ENCODE assay signal across 8 mouse cellular contexts in the genomic region with DNA sequence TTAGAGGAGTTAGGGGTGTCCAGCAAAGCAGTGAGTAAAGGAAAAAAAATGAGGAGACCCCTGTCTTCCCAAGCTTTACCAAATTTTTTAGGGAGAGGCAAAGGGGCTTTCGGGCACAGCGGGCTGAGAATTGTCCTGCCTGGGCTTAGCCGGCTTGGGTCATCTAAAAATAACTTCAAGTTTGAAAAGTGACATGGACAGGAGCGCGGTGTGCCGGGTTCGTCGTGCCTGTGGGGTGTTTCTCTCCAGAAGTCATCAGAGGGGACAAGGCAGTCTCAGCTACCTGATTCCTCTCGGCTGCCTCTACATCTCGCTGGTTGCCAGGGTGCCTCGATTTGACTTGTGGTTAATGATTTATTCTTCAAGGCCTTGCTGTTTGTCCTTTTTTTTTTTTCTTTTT. TPM values are rescaled to one million over a fixed set of nuclear protein-coding genes. Genes with fewer than 3 reads are reported as not detected.
DNase-seq lines count a peak whose midpoint lies in the region; ATAC-seq and TF ChIP-seq lines count a peak whose summit lies in the region.

No protein-coding gene starts in this region.

- TF ChIP-seq CTCF in cortical plate, adult 2 months (IDR thresholded peaks at IDR 0.05; ENCODE audit: extremely low read depth, insufficient read depth, low read length) = no peak

- peaks cover 9% of the 10 kb centered on the region for H3K27me3 ChIP-seq in forebrain, embryonic 12.5 days
- H3K27me3 ChIP-seq in intestine, embryonic 14.5 days (replicated peaks; ENCODE audit: control insufficient read depth, insufficient read depth, low read length) = peaks cover 27% of the 10 kb centered on the region
- H3K27me3 ChIP-seq in liver, embryonic 15.5 days = peaks cover 33% of the 10 kb centered on the region

- H3K27ac ChIP-seq in cortical plate, adult 2 months (ENCODE audit: insufficient read depth, low read length) = 0 out of 2 replicates have a peak overlapping the region, but pooled peaks have one; percentile 91
- no peak overlapping the region for H3K27ac ChIP-seq in forebrain, embryonic 12.5 days
- no peak overlapping the region for H3K27ac ChIP-seq in intestine, embryonic 14.5 days (ENCODE audit: low read depth)
- H3K27ac ChIP-seq in liver, embryonic 15.5 days (replicated peaks) = no peak overlapping the region

- H3K9me3 ChIP-seq in forebrain, embryonic 12.5 days = no peaks in the 10 kb centered on the region
- no peaks in the 10 kb centered on the region for H3K9me3 ChIP-seq in intestine, embryonic 14.5 days (ENCODE audit: control insufficient read depth, low read length)
- no peaks in the 10 kb centered on the region for H3K9me3 ChIP-seq in liver, embryonic 15.5 days (replicated peaks)

- H3K4me1 ChIP-seq in cortical plate, adult 2 months (ENCODE audit: control insufficient read depth, insufficient read depth, low read length) = no peaks in the 10 kb centered on the region
- H3K4me1 ChIP-seq in forebrain, embryonic 12.5 days = peaks cover 4% of the 10 kb centered on the region; the same call in 1 of the 2 replicates
- H3K4me1 ChIP-seq in intestine, embryonic 14.5 days (replicated peaks; ENCODE audit: control insufficient read depth, insufficient read depth, low read length) = no peaks in the 10 kb centered on the region
- 0 out of 2 replicates have a peak, but pooled peaks cover 6% of the 10 kb centered on the region for H3K4me1 ChIP-seq in liver, embryonic 15.5 days (replicated peaks)

- peak; percentile 56 for DNase-seq in intestine, embryonic 14.5 days (ENCODE audit: low spot score)
- DNase-seq in spleen, postnatal 36 days (ENCODE audit: low spot score in 2 of 2) = no peak
- no peak for DNase-seq in embryo, embryonic 9.5 days (ENCODE audit: extremely low spot score)
- no peak for DNase-seq in right cerebral cortex, postnatal 36 days (ENCODE audit: low spot score in 2 of 2)

- no peak for TF ChIP-seq POLR2A in cortical plate, adult 2 months (IDR thresholded peaks at IDR 0.05; ENCODE audit: extremely low read depth, insufficient read depth, low read length)

- no peak for ATAC-seq in forebrain, embryonic 12.5 days (ENCODE audit: low FRiP score)
- no peak for ATAC-seq in intestine, embryonic 14.5 days (replicated peaks; ENCODE audit: low FRiP score, low TSS enrichment, low read depth)
- no peak for ATAC-seq in liver, embryonic 15.5 days (ENCODE audit: insufficient read depth)
- ATAC-seq in frontal cortex, adult (ENCODE audit: low TSS enrichment) = no peak

- peak overlapping the region; percentile 76 for H3K4me3 ChIP-seq in cortical plate, adult 2 months (ENCODE audit: insufficient read depth, low read length)
- peak overlapping the region; percentile 69 for H3K4me3 ChIP-seq in forebrain, embryonic 12.5 days (replicated peaks)
- peak overlapping the region; percentile 47 for H3K4me3 ChIP-seq in intestine, embryonic 14.5 days (ENCODE audit: low read depth, low read length)
- peak overlapping the region; percentile 49; the same call in 1 of the 2 replicates for H3K4me3 ChIP-seq in liver, embryonic 15.5 days (replicated peaks)

- H3K36me3 ChIP-seq in forebrain, embryonic 12.5 days (replicated peaks) = no peaks in the 10 kb centered on the region
- no peaks in the 10 kb centered on the region for H3K36me3 ChIP-seq in intestine, embryonic 14.5 days (ENCODE audit: control insufficient read depth, insufficient read depth, low read length)
- H3K36me3 ChIP-seq in liver, embryonic 15.5 days (replicated peaks) = no peaks in the 10 kb centered on the region

- WGBS in forebrain, embryonic 12.5 days = 61% methylated on average over 11 of the region's 11 CpGs
- WGBS in intestine, embryonic 14.5 days = 51% methylated on average over 11 of the region's 11 CpGs
- WGBS in liver, embryonic 15.5 days (ENCODE audit: insufficient replicate concordance) = 39% methylated on average over 11 of the region's 11 CpGs

- peak overlapping the region; percentile 93 for H3K4me2 ChIP-seq in forebrain, embryonic 12.5 days
- H3K4me2 ChIP-seq in intestine, embryonic 14.5 days (ENCODE audit: low read length) = peak overlapping the region; percentile 93
- peak overlapping the region; percentile 63 for H3K4me2 ChIP-seq in liver, embryonic 15.5 days

- H3K9ac ChIP-seq in forebrain, embryonic 12.5 days = no peak overlapping the region
- H3K9ac ChIP-seq in intestine, embryonic 14.5 days (ENCODE audit: low read length) = no peak overlapping the region
- no peak overlapping the region for H3K9ac ChIP-seq in liver, embryonic 15.5 days

RNA-seq across cellular contexts. Expression of a gene that starts 1.3 kb away (rescaled TPM):
- 167 and 194 TPM in 2 replicates for polyA plus RNA-seq in cortical plate, adult 2 months (2012; rRNA removed)
- polyA plus RNA-seq in forebrain, embryonic 12.5 days (2016; fragmentation: Nextera tagmentation; extraction: Ambion mirVana) = 25.5 and 26.6 TPM in 2 replicates
- 5.1 and 7.1 TPM in 2 replicates for polyA plus RNA-seq in intestine, embryonic 14.5 days (2014; fragmentation: Nextera tagmentation; extraction: Ambion mirVana)
- 0.83 and 0.93 TPM in 2 replicates for polyA plus RNA-seq in liver, embryonic 15.5 days (2015; fragmentation: Nextera tagmentation; extraction: Ambion mirVana)
